Mouse (Mus musculus): ENCODE results near the gene Polr2h. TPM values are rescaled to one million over a fixed set of nuclear protein-coding genes. Genes with fewer than 3 reads are reported as not detected.
"Not testable (repeated sequence)": the region's sequence is repeated elsewhere in the genome, so short reads cannot be mapped to it uniquely, and the experiment has no call there.

The Polr2h gene
- 114 and 118 TPM in 2 replicates for polyA plus RNA-seq (2016; fragmentation: Nextera tagmentation; extraction: Ambion mirVana)

- peak within 1 kb of the TSS; percentile 80 for H3K9ac ChIP-seq (replicated peaks)
- peaks cover 41% of the 10 kb centered on the region for H3K36me3 ChIP-seq
- no peaks in the 10 kb centered on the region for H3K27me3 ChIP-seq
- peak within 1 kb of the TSS; percentile 88 for H3K4me2 ChIP-seq
- under 1% methylated on average over 62 of the region's 62 CpGs for WGBS
- peak within 1 kb of the TSS; percentile 66 for H3K4me3 ChIP-seq (replicated peaks)
- peak; percentile 67 for ATAC-seq (ENCODE audit: insufficient number of reproducible peaks, insufficient read depth, low FRiP score, low TSS enrichment, low read depth)
- H3K27ac ChIP-seq: peak within 1 kb of the TSS; percentile 97
- H3K9me3 ChIP-seq: no peaks in the 10 kb centered on the region
- peaks cover 35% of the 10 kb centered on the region for H3K4me1 ChIP-seq (replicated peaks)
Measured at GRCm38 (mm10) chr16:20717181-20717977, at the start of gene Polr2h, which contains the start of gene Clcn2. Gene Polr2h, plus strand, starts transcription at chr16:20717665. Gene Clcn2, minus strand, starts transcription at chr16:20717746.

GRCm38 (mm10) chr16:20668013-20668412 is 49.5 kb upstream of the Polr2h start, which contains the start of gene Eif4g1:
Gene Eif4g1, plus strand, starts transcription at chr16:20668313.
- not testable (repeated sequence) for H3K9ac ChIP-seq (replicated peaks); H3K4me2 ChIP-seq; H3K4me1 ChIP-seq (replicated peaks); H3K27me3 ChIP-seq; H3K9me3 ChIP-seq; H3K27ac ChIP-seq; H3K4me3 ChIP-seq (replicated peaks); ATAC-seq (ENCODE audit: insufficient number of reproducible peaks, insufficient read depth, low FRiP score, low TSS enrichment, low read depth)
- 88% methylated on average over 3 of the region's 6 CpGs for WGBS
- peaks cover 25% of the 10 kb centered on the region for H3K36me3 ChIP-seq

DNA sequence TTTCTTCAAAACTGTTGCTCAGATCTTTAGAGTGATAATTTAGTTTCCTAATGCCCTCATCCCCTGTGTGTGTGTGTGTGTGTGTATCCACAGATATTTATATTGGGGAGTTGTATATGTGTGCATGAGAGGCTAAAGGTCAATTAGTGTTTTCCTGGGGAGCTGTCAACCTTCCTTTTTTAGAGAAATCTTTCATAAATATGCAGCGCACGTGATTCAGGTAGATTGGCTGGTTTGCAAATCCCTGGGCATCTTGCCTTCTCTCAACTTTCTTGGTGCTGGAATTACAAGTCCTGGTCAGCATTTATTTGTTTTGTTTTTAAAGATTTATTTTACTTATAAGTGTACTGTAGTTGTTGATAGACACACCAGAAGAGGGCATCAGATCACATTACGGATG is 47.2 kb upstream of the Polr2h start:
- H3K36me3 ChIP-seq: peaks cover 20% of the 10 kb centered on the region
- H3K9me3 ChIP-seq: no peaks in the 10 kb centered on the region
- H3K4me1 ChIP-seq (replicated peaks): peaks cover 19% of the 10 kb centered on the region
- H3K4me3 ChIP-seq (replicated peaks): no peak overlapping the region
- H3K9ac ChIP-seq (replicated peaks): no peak overlapping the region
- H3K4me2 ChIP-seq: no peak overlapping the region
- no peak for ATAC-seq (ENCODE audit: insufficient number of reproducible peaks, insufficient read depth, low FRiP score, low TSS enrichment, low read depth)
- no peak overlapping the region for H3K27ac ChIP-seq
- H3K27me3 ChIP-seq: no peaks in the 10 kb centered on the region
- WGBS: 87% methylated on average over 3 of the region's 3 CpGs

DNA sequence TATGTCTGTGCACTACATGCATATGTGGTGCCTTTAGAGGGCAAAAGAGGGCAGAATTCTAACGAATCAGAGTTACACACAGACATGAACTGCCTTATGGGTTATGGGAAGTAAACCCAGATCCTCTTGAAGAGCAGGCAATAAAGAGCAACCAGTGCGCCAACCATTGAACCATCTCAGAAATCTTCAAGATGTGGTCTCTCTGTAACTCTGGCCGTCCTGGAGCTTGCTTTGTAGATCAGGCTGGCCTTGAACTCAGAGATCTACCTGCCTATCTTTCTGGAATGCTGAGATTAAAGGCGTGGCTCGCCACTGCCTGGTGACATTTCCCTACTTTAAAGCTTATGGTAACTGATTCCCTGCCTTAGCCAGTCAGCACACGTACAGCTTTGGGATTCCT is 45.6 kb upstream of the Polr2h start:
- Histone ChIP-seq H3K4me3 (replicated peaks) (peak overlapping the region; percentile 99), H3K9me3 (no peaks in the 10 kb centered on the region), H3K27ac (peak overlapping the region; percentile 47; the same call in 1 of the 2 replicates), H3K4me2 (peak overlapping the region; percentile 58), H3K4me1 (replicated peaks) (peaks cover 19% of the 10 kb centered on the region), H3K9ac (replicated peaks) (no peak overlapping the region), H3K36me3 (peaks cover 30% of the 10 kb centered on the region), H3K27me3 (no peaks in the 10 kb centered on the region)
- no peak for ATAC-seq (ENCODE audit: insufficient number of reproducible peaks, insufficient read depth, low FRiP score, low TSS enrichment, low read depth)
- WGBS: 22% methylated on average over 6 of the region's 6 CpGs

GRCm38 (mm10) chr16:20672500-20672902 is 45.0 kb upstream of the Polr2h start:
- Histone ChIP-seq H3K4me1 (replicated peaks) (peaks cover 19% of the 10 kb centered on the region), H3K9me3 (no peaks in the 10 kb centered on the region), H3K36me3 (peaks cover 36% of the 10 kb centered on the region), H3K27me3 (no peaks in the 10 kb centered on the region), H3K27ac (peak overlapping the region; percentile 95), H3K9ac (replicated peaks) (peak overlapping the region; percentile 96), H3K4me2 (peak overlapping the region; percentile 99), H3K4me3 (replicated peaks) (peak overlapping the region; percentile 99)
- WGBS: under 1% methylated on average over 29 of the region's 38 CpGs
- ATAC-seq (ENCODE audit: insufficient number of reproducible peaks, insufficient read depth, low FRiP score, low TSS enrichment, low read depth): peak; percentile 95

DNA sequence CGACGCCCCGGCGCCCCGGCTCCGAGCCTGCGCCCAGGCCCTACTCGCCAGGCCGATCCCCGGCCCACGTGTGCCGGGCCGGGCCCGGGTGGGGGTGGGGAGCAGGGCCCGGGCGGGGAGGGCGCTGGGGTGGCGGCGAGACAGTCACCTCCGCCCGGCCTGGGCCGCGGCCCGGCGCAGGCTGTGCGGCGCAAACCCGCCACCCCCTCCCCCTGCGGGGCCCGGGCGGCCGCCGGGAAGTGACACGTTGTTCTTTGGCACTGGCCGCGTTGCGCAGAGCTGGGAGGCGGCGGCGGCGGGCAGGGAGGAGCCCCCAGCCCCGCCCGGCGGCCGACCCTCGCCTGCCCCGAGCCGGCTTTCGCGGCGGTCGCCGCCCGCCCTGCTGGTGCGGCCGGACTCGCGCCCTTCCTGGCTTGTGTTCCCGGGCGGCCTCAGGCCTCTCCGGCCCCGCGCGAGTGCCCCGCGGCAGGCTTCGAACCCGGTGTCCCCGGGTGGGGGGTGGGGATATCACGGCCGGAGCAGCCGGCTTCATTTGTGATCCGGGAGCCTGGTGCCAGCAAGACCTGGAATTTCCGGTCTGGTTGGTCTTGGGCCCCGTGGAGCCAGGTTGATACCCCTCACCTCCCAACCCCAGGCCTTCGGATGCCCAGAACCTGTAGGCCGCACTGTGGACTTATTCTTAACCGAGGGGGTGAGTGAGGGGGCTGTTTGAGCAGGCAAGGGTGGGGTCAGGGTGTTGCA is 44.3 kb upstream of the Polr2h start:
- WGBS: under 1% methylated on average over 57 of the region's 78 CpGs
- H3K4me2 ChIP-seq: peak overlapping the region; percentile 99

GRCm38 (mm10) chr16:20673706-20674303 is 43.7 kb upstream of the Polr2h start:
- Histone ChIP-seq H3K27ac (peak overlapping the region; percentile 95), H3K9me3 (no peaks in the 10 kb centered on the region), H3K4me1 (replicated peaks) (peaks cover 19% of the 10 kb centered on the region), H3K4me3 (replicated peaks) (peak overlapping the region; percentile 99), H3K4me2 (peak overlapping the region; percentile 99), H3K27me3 (no peaks in the 10 kb centered on the region), H3K9ac (replicated peaks) (peak overlapping the region; percentile 96), H3K36me3 (peaks cover 49% of the 10 kb centered on the region)
- WGBS: 6% methylated on average over 14 of the region's 14 CpGs
- no peak for ATAC-seq (ENCODE audit: insufficient number of reproducible peaks, insufficient read depth, low FRiP score, low TSS enrichment, low read depth)

More for the DNA sequence above, 44.3 kb upstream of the Polr2h start:
- Histone ChIP-seq H3K4me1 (replicated peaks) (peaks cover 19% of the 10 kb centered on the region), H3K9ac (replicated peaks) (peak overlapping the region; percentile 96), H3K9me3 (no peaks in the 10 kb centered on the region), H3K27me3 (no peaks in the 10 kb centered on the region), H3K27ac (peak overlapping the region; percentile 95), H3K36me3 (peaks cover 42% of the 10 kb centered on the region), H3K4me3 (replicated peaks) (peak overlapping the region; percentile 99)
- ATAC-seq (ENCODE audit: insufficient number of reproducible peaks, insufficient read depth, low FRiP score, low TSS enrichment, low read depth): peak; percentile 72

DNA sequence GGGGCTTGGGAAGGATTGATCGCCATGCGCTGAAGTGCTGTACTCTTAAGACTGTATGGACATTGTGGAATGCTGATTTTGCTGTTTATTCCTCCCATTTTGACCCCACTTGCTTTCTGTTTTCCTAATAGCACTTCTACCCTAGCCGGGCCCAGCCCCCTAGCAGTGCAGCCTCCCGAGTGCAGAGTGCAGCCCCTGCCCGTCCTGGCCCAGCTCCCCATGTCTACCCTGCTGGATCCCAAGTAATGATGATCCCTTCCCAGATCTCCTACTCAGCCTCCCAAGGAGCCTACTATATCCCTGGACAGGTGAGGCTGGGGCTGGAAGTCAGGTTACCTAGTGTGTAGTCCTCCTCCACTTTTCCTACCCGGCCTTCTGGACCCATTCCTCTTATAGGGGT is 42.3 kb upstream of the Polr2h start:
- ATAC-seq (ENCODE audit: insufficient number of reproducible peaks, insufficient read depth, low FRiP score, low TSS enrichment, low read depth): no peak
- WGBS: 91% methylated on average over 6 of the region's 6 CpGs
- Histone ChIP-seq H3K4me3 (replicated peaks) (no peak overlapping the region), H3K4me2 (peak overlapping the region; percentile 99; the same call in 1 of the 2 replicates), H3K9ac (replicated peaks) (no peak overlapping the region), H3K27ac (no peak overlapping the region), H3K4me1 (replicated peaks) (peaks cover 19% of the 10 kb centered on the region), H3K9me3 (no peaks in the 10 kb centered on the region), H3K36me3 (peaks cover 63% of the 10 kb centered on the region), H3K27me3 (no peaks in the 10 kb centered on the region)

DNA sequence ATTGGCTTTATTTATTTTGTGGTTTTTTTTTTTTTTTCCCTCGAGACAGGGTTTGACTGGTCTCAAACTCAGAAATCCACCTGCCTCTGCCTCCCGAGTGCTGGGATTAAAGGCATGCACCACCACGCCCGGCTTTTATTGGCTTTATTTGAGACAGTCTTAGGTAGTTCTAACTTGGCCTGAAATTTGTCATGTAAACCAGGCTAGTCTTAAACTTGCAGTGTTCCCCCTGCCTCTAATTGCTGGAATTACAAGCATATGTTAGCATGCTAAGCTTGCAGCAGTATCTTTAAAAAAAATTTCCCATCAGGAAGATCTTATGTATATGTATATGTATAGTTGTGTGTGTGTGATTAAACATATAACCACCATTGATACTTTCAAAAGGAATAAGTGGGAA is 40.8 kb upstream of the Polr2h start:
- H3K4me1 ChIP-seq (replicated peaks): peaks cover 19% of the 10 kb centered on the region
- H3K4me3 ChIP-seq (replicated peaks): no peak overlapping the region
- ATAC-seq (ENCODE audit: insufficient number of reproducible peaks, insufficient read depth, low FRiP score, low TSS enrichment, low read depth): no peak
- no peak overlapping the region for H3K4me2 ChIP-seq
- H3K9ac ChIP-seq (replicated peaks): no peak overlapping the region
- no peak overlapping the region for H3K27ac ChIP-seq
- H3K27me3 ChIP-seq: no peaks in the 10 kb centered on the region
- WGBS: 76% methylated on average over 4 of the region's 4 CpGs
- H3K36me3 ChIP-seq: peaks cover 78% of the 10 kb centered on the region
- H3K9me3 ChIP-seq: no peaks in the 10 kb centered on the region

DNA sequence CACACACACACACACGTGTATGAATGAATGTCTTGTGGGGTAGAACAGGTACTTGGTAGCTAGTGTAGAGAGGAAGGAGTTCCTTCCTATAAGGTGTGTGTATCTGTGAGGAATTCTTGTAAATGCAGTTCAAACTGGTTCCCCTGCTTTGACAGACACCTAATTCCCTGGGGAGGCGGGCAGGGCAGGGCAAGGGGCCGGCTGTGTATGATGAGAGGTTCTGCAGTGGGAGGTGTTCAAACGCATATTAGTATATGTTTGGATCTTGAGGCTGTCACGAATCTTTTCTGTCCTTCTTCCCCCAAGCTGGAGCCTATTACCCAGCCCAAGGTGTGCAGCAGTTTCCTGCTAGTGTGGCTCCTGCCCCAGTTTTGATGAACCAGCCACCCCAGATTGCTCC is 40.1 kb upstream of the Polr2h start:
- Histone ChIP-seq H3K9ac (replicated peaks) (0 out of 2 replicates have a peak overlapping the region, but pooled peaks have one; percentile 8), H3K4me2 (no peak overlapping the region), H3K36me3 (peaks cover 84% of the 10 kb centered on the region), H3K4me1 (replicated peaks) (peaks cover 15% of the 10 kb centered on the region), H3K27ac (no peak overlapping the region), H3K27me3 (no peaks in the 10 kb centered on the region), H3K4me3 (replicated peaks) (no peak overlapping the region), H3K9me3 (no peaks in the 10 kb centered on the region)
- ATAC-seq (ENCODE audit: insufficient number of reproducible peaks, insufficient read depth, low FRiP score, low TSS enrichment, low read depth): no peak
- WGBS: 83% methylated on average over 5 of the region's 5 CpGs
